Mouse (Mus musculus): ENCODE results near the gene Tex264. TPM values are rescaled to one million over a fixed set of nuclear protein-coding genes. Genes with fewer than 3 reads are reported as not detected.

The Tex264 gene
- polyA plus RNA-seq, 1 experiment from 2014 or later = 16.5 TPM

- Histone ChIP-seq H3K36me3 (replicated peaks) (peaks cover 11% of the 10 kb centered on the region; the same call in 1 of the 2 replicates), H3K4me3 (replicated peaks) (no peak overlapping the region), H3K9me3 (replicated peaks) (no peaks in the 10 kb centered on the region), H3K4me1 (replicated peaks) (no peaks in the 10 kb centered on the region), H3K27ac (replicated peaks) (no peak overlapping the region), H3K4me2 (no peak overlapping the region), H3K27me3 (no peaks in the 10 kb centered on the region), H3K9ac (no peak overlapping the region)
- ATAC-seq (ENCODE audit: insufficient read depth) = no peak
- 89% methylated on average over 4 of the region's 4 CpGs for WGBS (ENCODE audit: insufficient replicate concordance)
These were observed 21.3 kb downstream of the Tex264 start for GRCm38 (mm10) chr9:106664433-106664832.

- no peak for ATAC-seq (ENCODE audit: insufficient read depth)
- Histone ChIP-seq H3K9me3 (replicated peaks) (no peaks in the 10 kb centered on the region), H3K4me1 (replicated peaks) (no peaks in the 10 kb centered on the region), H3K36me3 (replicated peaks) (peaks cover 17% of the 10 kb centered on the region; the same call in 1 of the 2 replicates), H3K27ac (replicated peaks) (no peak overlapping the region), H3K4me2 (no peak overlapping the region), H3K27me3 (no peaks in the 10 kb centered on the region), H3K9ac (no peak overlapping the region), H3K4me3 (replicated peaks) (no peak overlapping the region)
- WGBS (ENCODE audit: insufficient replicate concordance) = 75% methylated on average over 6 of the region's 6 CpGs
These were observed 22.5 kb downstream of the Tex264 start for GRCm38 (mm10) chr9:106663200-106663599.

- no peaks in the 10 kb centered on the region for H3K9me3 ChIP-seq (replicated peaks)
- H3K9ac ChIP-seq = no peak overlapping the region
- H3K27ac ChIP-seq (replicated peaks) = no peak overlapping the region
- no peak overlapping the region for H3K4me3 ChIP-seq (replicated peaks)
- no peaks in the 10 kb centered on the region for H3K4me1 ChIP-seq (replicated peaks)
- no peak for ATAC-seq (ENCODE audit: insufficient read depth)
- 61% methylated on average over 1 of the region's 1 CpGs for WGBS (ENCODE audit: insufficient replicate concordance)
- no peak overlapping the region for H3K4me2 ChIP-seq
- peaks cover 17% of the 10 kb centered on the region; the same call in 1 of the 2 replicates for H3K36me3 ChIP-seq (replicated peaks)
- H3K27me3 ChIP-seq = peaks cover 22% of the 10 kb centered on the region
These were observed 25.8 kb downstream of the Tex264 start for GRCm38 (mm10) chr9:106659935-106660334.

GRCm38 (mm10) chr9:106659441-106659840 lies 26.3 kb downstream of the Tex264 start:
- Histone ChIP-seq H3K36me3 (replicated peaks) (peaks cover 17% of the 10 kb centered on the region; the same call in 1 of the 2 replicates), H3K4me3 (replicated peaks) (no peak overlapping the region), H3K9ac (no peak overlapping the region), H3K27ac (replicated peaks) (no peak overlapping the region), H3K4me1 (replicated peaks) (no peaks in the 10 kb centered on the region), H3K9me3 (replicated peaks) (no peaks in the 10 kb centered on the region), H3K4me2 (no peak overlapping the region), H3K27me3 (peaks cover 27% of the 10 kb centered on the region)
- WGBS (ENCODE audit: insufficient replicate concordance) = 77% methylated on average over 7 of the region's 7 CpGs
- ATAC-seq (ENCODE audit: insufficient read depth) = no peak

GRCm38 (mm10) chr9:106657592-106657991 lies 28.1 kb downstream of the Tex264 start:
- WGBS (ENCODE audit: insufficient replicate concordance) = 38% methylated on average over 5 of the region's 5 CpGs
- no peak overlapping the region for H3K4me2 ChIP-seq

GRCm38 (mm10) chr9:106656820-106657219 lies 28.9 kb downstream of the Tex264 start:
- no peak overlapping the region for H3K9ac ChIP-seq
- H3K4me1 ChIP-seq (replicated peaks) = no peaks in the 10 kb centered on the region
- peaks cover 36% of the 10 kb centered on the region for H3K27me3 ChIP-seq
- no peak overlapping the region for H3K4me3 ChIP-seq (replicated peaks)
- H3K4me2 ChIP-seq = no peak overlapping the region
- 39% methylated on average over 5 of the region's 5 CpGs for WGBS (ENCODE audit: insufficient replicate concordance)
- H3K9me3 ChIP-seq (replicated peaks) = no peaks in the 10 kb centered on the region
- peaks cover 17% of the 10 kb centered on the region; the same call in 1 of the 2 replicates for H3K36me3 ChIP-seq (replicated peaks)
- ATAC-seq (ENCODE audit: insufficient read depth) = no peak
- no peak overlapping the region for H3K27ac ChIP-seq (replicated peaks)

More at GRCm38 (mm10) chr9:106657592-106657991, 28.1 kb downstream of the Tex264 start:
- no peaks in the 10 kb centered on the region for H3K4me1 ChIP-seq (replicated peaks)
- peaks cover 36% of the 10 kb centered on the region for H3K27me3 ChIP-seq
- H3K9me3 ChIP-seq (replicated peaks) = no peaks in the 10 kb centered on the region
- no peak for ATAC-seq (ENCODE audit: insufficient read depth)
- peaks cover 17% of the 10 kb centered on the region; the same call in 1 of the 2 replicates for H3K36me3 ChIP-seq (replicated peaks)
- no peak overlapping the region for H3K4me3 ChIP-seq (replicated peaks)
- H3K9ac ChIP-seq = no peak overlapping the region
- H3K27ac ChIP-seq (replicated peaks) = no peak overlapping the region

- no peak within 1 kb of the TSS for H3K9ac ChIP-seq
- H3K9me3 ChIP-seq (replicated peaks) = no peaks in the 10 kb centered on the region
- 3% methylated on average over 37 of the region's 44 CpGs for WGBS (ENCODE audit: insufficient replicate concordance)
- no peak for ATAC-seq (ENCODE audit: insufficient read depth)
- H3K27ac ChIP-seq (replicated peaks) = no peak within 1 kb of the TSS
- H3K27me3 ChIP-seq = peaks cover 36% of the 10 kb centered on the region
- peak within 1 kb of the TSS; percentile 44 for H3K4me2 ChIP-seq
- peak within 1 kb of the TSS; percentile 8; the same call in 1 of the 2 replicates for H3K4me3 ChIP-seq (replicated peaks)
- no peaks in the 10 kb centered on the region for H3K4me1 ChIP-seq (replicated peaks)
- H3K36me3 ChIP-seq (replicated peaks) = peaks cover 17% of the 10 kb centered on the region; the same call in 1 of the 2 replicates
These were observed 29.6 kb downstream of the Tex264 start, which contains the start of gene Grm2 for GRCm38 (mm10) chr9:106655884-106656720. Gene Grm2 (minus strand): TSS chr9:106656082.

GRCm38 (mm10) chr9:106652720-106653119 lies 33.0 kb downstream of the Tex264 start:
- H3K9me3 ChIP-seq (replicated peaks) = no peaks in the 10 kb centered on the region
- ATAC-seq (ENCODE audit: insufficient read depth) = no peak
- H3K27ac ChIP-seq (replicated peaks) = no peak overlapping the region
- H3K4me1 ChIP-seq (replicated peaks) = no peaks in the 10 kb centered on the region
- WGBS (ENCODE audit: insufficient replicate concordance) = 39% methylated on average over 1 of the region's 1 CpGs
- no peak overlapping the region for H3K4me3 ChIP-seq (replicated peaks)
- peaks cover 36% of the 10 kb centered on the region for H3K27me3 ChIP-seq
- H3K4me2 ChIP-seq = no peak overlapping the region
- H3K9ac ChIP-seq = no peak overlapping the region
- H3K36me3 ChIP-seq (replicated peaks) = no peaks in the 10 kb centered on the region

GRCm38 (mm10) chr9:106647226-106647625 lies 38.5 kb downstream of the Tex264 start:
- WGBS (ENCODE audit: insufficient replicate concordance) = 61% methylated on average over 27 of the region's 27 CpGs
- Histone ChIP-seq H3K4me3 (replicated peaks) (no peak overlapping the region), H3K27me3 (no peaks in the 10 kb centered on the region), H3K4me2 (no peak overlapping the region), H3K9me3 (replicated peaks) (no peaks in the 10 kb centered on the region), H3K4me1 (replicated peaks) (0 out of 2 replicates have a peak, but pooled peaks cover 3% of the 10 kb centered on the region), H3K9ac (no peak overlapping the region), H3K27ac (replicated peaks) (no peak overlapping the region), H3K36me3 (replicated peaks) (no peaks in the 10 kb centered on the region)
- no peak for ATAC-seq (ENCODE audit: insufficient read depth)

GRCm38 (mm10) chr9:106645684-106646271 lies 39.9 kb downstream of the Tex264 start:
- Histone ChIP-seq H3K4me2 (no peak overlapping the region), H3K36me3 (replicated peaks) (no peaks in the 10 kb centered on the region), H3K27ac (replicated peaks) (no peak overlapping the region), H3K4me1 (replicated peaks) (0 out of 2 replicates have a peak, but pooled peaks cover 3% of the 10 kb centered on the region), H3K9ac (no peak overlapping the region), H3K27me3 (no peaks in the 10 kb centered on the region), H3K9me3 (replicated peaks) (no peaks in the 10 kb centered on the region), H3K4me3 (replicated peaks) (no peak overlapping the region)
- ATAC-seq (ENCODE audit: insufficient read depth) = no peak
- 58% methylated on average over 9 of the region's 9 CpGs for WGBS (ENCODE audit: insufficient replicate concordance)

- H3K27me3 ChIP-seq = no peaks in the 10 kb centered on the region
- no peak overlapping the region for H3K4me3 ChIP-seq (replicated peaks)
- 0 out of 2 replicates have a peak, but pooled peaks cover 3% of the 10 kb centered on the region for H3K4me1 ChIP-seq (replicated peaks)
- H3K4me2 ChIP-seq = no peak overlapping the region
- H3K9ac ChIP-seq = no peak overlapping the region
- no peaks in the 10 kb centered on the region for H3K9me3 ChIP-seq (replicated peaks)
- H3K27ac ChIP-seq (replicated peaks) = no peak overlapping the region
- no peak for ATAC-seq (ENCODE audit: insufficient read depth)
- no peaks in the 10 kb centered on the region for H3K36me3 ChIP-seq (replicated peaks)
- 54% methylated on average over 6 of the region's 6 CpGs for WGBS (ENCODE audit: insufficient replicate concordance)
These were observed 41.9 kb downstream of the Tex264 start for GRCm38 (mm10) chr9:106643787-106644186.

Measured in liver, embryonic 15.5 days (tissue).